Comparison of ENCODE assay signal across 15 mouse cellular contexts in genomic region chr3:153354186-153354987, GRCm38 (mm10).
"Had no signal": no experiment of that assay in that cellular context is flagged by ENCODE, and none has a peak within 500 bp of the region (broad histone marks: within the 10 kb centered on the region; RNA-seq: fewer than 3 reads in every experiment).

No protein-coding gene starts in this region.

- H3K4me3 ChIP-seq: liver, embryonic 13.5 days; midbrain, embryonic 12.5 days; myocyte; neural tube, embryonic 13.5 days; stomach, embryonic 15.5 days had no signal

- DNase-seq: kidney, adult 2 months; liver, embryonic 13.5 days; lung, adult 2 months; lung, postnatal 14 days; lung, postnatal 4 days; retina, postnatal 1 day; right cerebral cortex, postnatal 25 days; spleen, adult 18-20 months; thymus, postnatal 25 days had no signal

- H3K27ac ChIP-seq: kidney, postnatal 0 days; liver, embryonic 13.5 days; midbrain, embryonic 12.5 days; neural tube, embryonic 13.5 days; stomach, embryonic 15.5 days had no signal

- ATAC-seq: midbrain, embryonic 16.5 days had no signal
